Mouse (Mus musculus): ENCODE results near the gene Slc28a3. TPM values are rescaled to one million over a fixed set of nuclear protein-coding genes. Genes with fewer than 3 reads are reported as not detected.
A peak's percentile ranks its signal among the peaks of the same experiment; 100 is the strongest.

Gene Slc28a3
- total and polyA plus RNA-seq, 3 experiments: 0.33 TPM; not detected in 2

DNA sequence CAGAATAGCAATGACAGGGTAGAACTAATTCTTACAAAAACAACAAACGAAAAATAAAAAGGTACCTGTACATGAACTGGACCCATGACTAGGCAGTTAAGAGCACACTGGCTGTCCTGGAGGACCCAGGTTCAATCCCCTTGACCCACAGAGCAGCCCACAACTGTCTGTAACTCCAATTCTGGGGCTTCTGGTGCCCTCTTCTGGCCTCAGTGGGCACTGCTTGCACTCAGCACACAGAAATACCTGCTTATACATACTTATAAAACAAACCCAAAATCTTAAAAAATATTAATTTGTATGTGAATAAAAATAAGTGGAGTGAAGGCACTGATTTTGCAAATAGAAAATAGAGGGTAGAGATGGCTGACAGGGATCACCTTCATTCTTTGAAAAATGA is 54.7 kb downstream of the Slc28a3 start:
- Histone ChIP-seq H3K9me3 (replicated peaks) (no peaks in the 10 kb centered on the region), H3K27me3 (ENCODE audit: insufficient read depth, low read length) (peaks cover 15% of the 10 kb centered on the region), H3K4me3 (ENCODE audit: low read depth, low read length) (no peak overlapping the region), H3K4me1 (ENCODE audit: insufficient read depth, low read depth, low read length) (peaks cover 4% of the 10 kb centered on the region; the same call in 1 of the 2 replicates), H3K36me3 (replicated peaks) (no peaks in the 10 kb centered on the region)
- TF ChIP-seq TAL1 (conservative IDR thresholded peaks at IDR 0.05; ENCODE audit: low read depth, low read length) (no peak), CTCF (IDR thresholded peaks at IDR 0.05; ENCODE audit: low read depth, low read length) (peak; percentile 29; the same call in 1 of the 2 replicates)
- DNase-seq (ENCODE audit: low spot score): no peak
- ATAC-seq (ENCODE audit: extremely low read depth, insufficient number of reproducible peaks, low FRiP score, poor library complexity, severe bottlenecking): 0 out of 2 replicates have a peak, but pooled peaks have one; percentile 22

DNA sequence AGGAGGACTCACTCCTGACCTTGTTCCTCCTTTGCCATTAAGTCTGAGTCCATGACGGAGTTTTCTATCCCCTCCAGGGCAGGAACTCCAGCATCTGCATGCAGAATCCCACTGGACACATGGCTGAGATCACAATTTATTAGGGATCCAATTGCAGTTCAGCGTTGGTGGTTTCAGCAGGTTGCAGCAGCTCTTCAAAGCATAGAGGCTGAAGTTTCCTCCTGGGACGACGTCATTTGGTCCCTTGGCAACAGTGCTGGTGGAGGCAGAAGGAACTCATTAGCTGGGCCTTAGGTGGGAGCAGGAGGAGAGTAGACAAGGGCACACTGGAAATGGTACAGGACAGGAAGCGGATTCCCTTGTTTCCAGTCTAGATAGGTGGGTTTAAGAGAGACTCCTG is 55.1 kb downstream of the Slc28a3 start:
- Histone ChIP-seq H3K4me1 (ENCODE audit: insufficient read depth, low read depth, low read length) (peaks cover 4% of the 10 kb centered on the region; the same call in 1 of the 2 replicates), H3K9me3 (replicated peaks) (no peaks in the 10 kb centered on the region), H3K4me3 (ENCODE audit: low read depth, low read length) (no peak overlapping the region), H3K27me3 (ENCODE audit: insufficient read depth, low read length) (peaks cover 11% of the 10 kb centered on the region), H3K36me3 (replicated peaks) (no peaks in the 10 kb centered on the region)
- DNase-seq (ENCODE audit: low spot score): no peak
- ATAC-seq (ENCODE audit: extremely low read depth, insufficient number of reproducible peaks, low FRiP score, poor library complexity, severe bottlenecking): no peak
- no peak for TF ChIP-seq TAL1 (conservative IDR thresholded peaks at IDR 0.05; ENCODE audit: low read depth, low read length)

DNA sequence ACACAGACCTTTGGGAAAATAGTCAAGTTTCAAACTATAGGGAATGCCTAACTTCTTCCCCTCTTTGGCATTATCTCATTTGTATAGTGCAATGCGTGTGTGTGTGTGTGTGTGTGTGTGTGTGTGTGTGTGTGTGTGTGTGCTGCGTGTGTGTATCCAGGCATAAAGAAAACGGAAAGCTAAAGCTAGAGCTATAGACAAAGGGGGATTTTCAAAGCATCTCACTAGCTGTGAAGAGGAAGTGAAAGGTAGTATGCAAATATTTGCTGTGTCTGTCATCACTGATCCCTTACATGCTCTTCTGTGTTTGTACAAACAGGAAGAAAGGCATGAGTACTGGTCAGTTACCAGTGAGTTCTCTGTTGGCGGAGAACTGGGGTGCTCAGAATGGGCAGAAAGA is 58.8 kb downstream of the Slc28a3 start:
- DNase-seq (ENCODE audit: low spot score) (no peak), ATAC-seq (ENCODE audit: extremely low read depth, insufficient number of reproducible peaks, low FRiP score, poor library complexity, severe bottlenecking) (no peak)
- no peaks in the 10 kb centered on the region for H3K27me3 ChIP-seq (ENCODE audit: insufficient read depth, low read length)
- peaks cover 4% of the 10 kb centered on the region; the same call in 1 of the 2 replicates for H3K4me1 ChIP-seq (ENCODE audit: insufficient read depth, low read depth, low read length)
- no peak for TF ChIP-seq POLR2AphosphoS5 (IDR thresholded peaks at IDR 0.05; ENCODE audit: insufficient replicate concordance, low read depth, low read length)
- no peak for TF ChIP-seq GATA2 (IDR thresholded peaks at IDR 0.05; ENCODE audit: borderline replicate concordance, low read depth, low read length)
- no peak for TF ChIP-seq GATA1 (IDR thresholded peaks at IDR 0.05; ENCODE audit: borderline replicate concordance, low read length)
- H3K36me3 ChIP-seq (replicated peaks): no peaks in the 10 kb centered on the region
- no peaks in the 10 kb centered on the region for H3K9me3 ChIP-seq (replicated peaks)
- no peak overlapping the region for H3K4me3 ChIP-seq (ENCODE audit: low read depth, low read length)

GRCm38 (mm10) chr13:58547570-58547969 is 63.1 kb downstream of the Slc28a3 start:
- DNase-seq (ENCODE audit: low spot score) (no peak), ATAC-seq (ENCODE audit: extremely low read depth, insufficient number of reproducible peaks, low FRiP score, poor library complexity, severe bottlenecking) (no peak)
- Histone ChIP-seq H3K27me3 (ENCODE audit: insufficient read depth, low read length) (no peaks in the 10 kb centered on the region), H3K4me3 (ENCODE audit: low read depth, low read length) (no peak overlapping the region), H3K9me3 (replicated peaks) (no peaks in the 10 kb centered on the region), H3K36me3 (replicated peaks) (peaks cover 15% of the 10 kb centered on the region), H3K4me1 (ENCODE audit: insufficient read depth, low read depth, low read length) (peaks cover 35% of the 10 kb centered on the region)
- TF ChIP-seq GATA2 (IDR thresholded peaks at IDR 0.05; ENCODE audit: borderline replicate concordance, low read depth, low read length): no peak
- TF ChIP-seq TAL1 (conservative IDR thresholded peaks at IDR 0.05; ENCODE audit: low read depth, low read length): no peak
- no peak for TF ChIP-seq GATA1 (IDR thresholded peaks at IDR 0.05; ENCODE audit: borderline replicate concordance, low read length)
- no peak for TF ChIP-seq POLR2AphosphoS5 (IDR thresholded peaks at IDR 0.05; ENCODE audit: insufficient replicate concordance, low read depth, low read length)
- TF ChIP-seq CTCF (IDR thresholded peaks at IDR 0.05; ENCODE audit: low read depth, low read length): no peak

DNA sequence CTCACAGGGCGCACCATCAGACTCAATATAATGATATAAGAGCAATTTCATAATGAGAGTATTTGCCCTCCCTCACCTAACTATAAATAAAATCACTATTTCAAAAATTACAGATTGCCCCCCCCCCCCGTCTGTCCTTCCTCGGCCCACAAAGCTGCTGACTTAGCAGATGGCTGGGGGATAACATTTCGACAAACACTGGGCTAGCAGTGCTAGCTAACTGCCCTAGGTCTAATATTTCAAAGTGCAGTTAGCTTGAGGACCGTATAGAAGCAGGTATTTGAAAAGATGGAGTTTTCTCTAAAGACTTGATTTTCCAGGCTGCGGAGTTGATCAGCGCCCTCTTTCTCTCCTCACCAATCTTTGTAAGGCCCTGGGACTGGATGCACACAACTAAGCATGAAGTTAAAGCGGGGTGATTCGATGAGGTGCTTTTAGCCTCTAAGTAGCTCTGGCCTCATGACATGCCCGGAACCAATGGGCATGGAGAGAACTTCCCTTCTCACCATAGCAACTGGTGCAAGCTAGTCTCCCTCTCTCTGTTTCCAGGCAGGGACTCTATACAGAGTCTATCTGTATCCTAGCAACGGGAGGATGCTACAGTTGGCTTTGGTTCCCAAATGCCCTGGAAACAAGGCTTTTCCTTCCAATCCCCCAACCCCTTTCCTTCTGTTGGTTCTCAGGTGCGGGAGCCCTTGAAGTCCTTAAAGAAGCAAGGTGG is 66.8 kb downstream of the Slc28a3 start:
- TF ChIP-seq TAL1 (conservative IDR thresholded peaks at IDR 0.05; ENCODE audit: low read depth, low read length) (no peak), GATA2 (IDR thresholded peaks at IDR 0.05; ENCODE audit: borderline replicate concordance, low read depth, low read length) (no peak), GATA1 (IDR thresholded peaks at IDR 0.05; ENCODE audit: borderline replicate concordance, low read length) (no peak), CTCF (IDR thresholded peaks at IDR 0.05; ENCODE audit: low read depth, low read length) (no peak), POLR2AphosphoS5 (IDR thresholded peaks at IDR 0.05; ENCODE audit: insufficient replicate concordance, low read depth, low read length) (no peak)
- peak overlapping the region; percentile 51; the same call in 1 of the 2 replicates for H3K4me3 ChIP-seq (ENCODE audit: low read depth, low read length)
- DNase-seq (ENCODE audit: low spot score): no peak

DNA sequence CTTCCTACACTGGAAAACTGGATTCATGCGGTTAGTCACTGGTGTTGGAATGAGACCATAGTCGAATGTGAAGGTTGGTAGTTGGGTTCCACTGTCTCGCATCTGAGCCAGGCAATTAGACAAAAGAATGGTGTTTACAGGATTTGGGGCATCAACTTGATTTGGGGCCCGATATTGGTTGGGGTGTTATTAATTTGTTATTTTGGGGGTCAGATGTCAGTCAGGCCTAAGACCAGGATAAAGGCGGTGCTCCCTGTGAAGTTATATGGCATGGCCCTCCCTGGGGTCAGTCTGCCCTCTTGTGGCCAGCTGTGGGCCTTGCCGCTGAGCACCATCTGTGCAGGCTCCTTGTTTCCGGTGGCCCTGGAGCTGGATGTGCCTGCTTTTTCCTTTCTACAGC is 67.6 kb downstream of the Slc28a3 start:
- peak; percentile 79 for ATAC-seq (ENCODE audit: extremely low read depth, insufficient number of reproducible peaks, low FRiP score, poor library complexity, severe bottlenecking)
- TF ChIP-seq GATA1 (IDR thresholded peaks at IDR 0.05; ENCODE audit: borderline replicate concordance, low read length): no peak
- no peak for TF ChIP-seq POLR2AphosphoS5 (IDR thresholded peaks at IDR 0.05; ENCODE audit: insufficient replicate concordance, low read depth, low read length)
- TF ChIP-seq TAL1 (conservative IDR thresholded peaks at IDR 0.05; ENCODE audit: low read depth, low read length): no peak
- TF ChIP-seq GATA2 (IDR thresholded peaks at IDR 0.05; ENCODE audit: borderline replicate concordance, low read depth, low read length): no peak
- TF ChIP-seq CTCF (IDR thresholded peaks at IDR 0.05; ENCODE audit: low read depth, low read length): peak; percentile 97
- H3K9me3 ChIP-seq (replicated peaks): no peaks in the 10 kb centered on the region
- peak overlapping the region; percentile 51; the same call in 1 of the 2 replicates for H3K4me3 ChIP-seq (ENCODE audit: low read depth, low read length)
- H3K4me1 ChIP-seq (ENCODE audit: insufficient read depth, low read depth, low read length): peaks cover 72% of the 10 kb centered on the region
- peak; percentile 78 for DNase-seq (ENCODE audit: low spot score)
- H3K27me3 ChIP-seq (ENCODE audit: insufficient read depth, low read length): no peaks in the 10 kb centered on the region
- peaks cover 24% of the 10 kb centered on the region for H3K36me3 ChIP-seq (replicated peaks)

More for the DNA sequence above, 66.8 kb downstream of the Slc28a3 start:
- no peaks in the 10 kb centered on the region for H3K27me3 ChIP-seq (ENCODE audit: insufficient read depth, low read length)
- peaks cover 64% of the 10 kb centered on the region for H3K4me1 ChIP-seq (ENCODE audit: insufficient read depth, low read depth, low read length)
- no peak for ATAC-seq (ENCODE audit: extremely low read depth, insufficient number of reproducible peaks, low FRiP score, poor library complexity, severe bottlenecking)
- H3K9me3 ChIP-seq (replicated peaks): no peaks in the 10 kb centered on the region
- peaks cover 24% of the 10 kb centered on the region for H3K36me3 ChIP-seq (replicated peaks)

All from G1E (cell line).